Mouse (Mus musculus) embryonic facial prominence, embryonic 13.5 days (tissue): Measurements from ENCODE around the gene Trmt10a. TPM values are rescaled to one million over a fixed set of nuclear protein-coding genes. Genes with fewer than 3 reads are reported as not detected.
"Not testable (repeated sequence)": the region's sequence is repeated elsewhere in the genome, so short reads cannot be mapped to it uniquely, and the experiment has no call there.

Source experiments
- ATAC-seq: fragments of 200-750 bp; cut with Nextera tagmentation; 2 replicates; pipeline ENCODE4 v1.8.0; 2017; ENCODE audit warnings: low read depth; ENCODE audit not compliant: insufficient number of reproducible peaks, insufficient read depth, low FRiP score, low TSS enrichment
- H3K27ac ChIP-seq: fragments of 300-500 bp; sonication (generic); 2 replicates; pipeline ENCODE4 v1.5.1; 2015; ENCODE audit warnings: moderate library complexity, mild to moderate bottlenecking, inconsistent platforms
- H3K27me3 ChIP-seq: fragments of 300-500 bp; sonication (generic); 2 replicates; pipeline ENCODE4 v1.6.1; 2015; ENCODE audit warnings: mild to moderate bottlenecking, inconsistent platforms
- H3K36me3 ChIP-seq: fragments of 300-500 bp; sonication (generic); 2 replicates; pipeline ENCODE4 v1.6.1; 2015; ENCODE audit warnings: mild to moderate bottlenecking, inconsistent platforms
- H3K4me1 ChIP-seq: fragments of 300-500 bp; sonication (generic); 2 replicates; pipeline ENCODE4 v1.6.1; 2015; ENCODE audit warnings: inconsistent platforms
- H3K4me2 ChIP-seq: fragments of 300-500 bp; sonication (generic); 2 replicates; pipeline ENCODE4 v1.6.1; 2015; ENCODE audit warnings: moderate library complexity, mild to moderate bottlenecking, inconsistent platforms
- H3K4me3 ChIP-seq: fragments of 300-500 bp; sonication (generic); 2 replicates; pipeline ENCODE4 v1.5.1; 2015; ENCODE audit warnings: mild to moderate bottlenecking, inconsistent platforms
- H3K9ac ChIP-seq: fragments of 300-500 bp; sonication (generic); 2 replicates; pipeline ENCODE4 v1.6.1; 2015; ENCODE audit warnings: mild to moderate bottlenecking, inconsistent platforms
- H3K9me3 ChIP-seq: fragments of 300-500 bp; sonication (generic); 2 replicates; pipeline ENCODE4 v1.6.1; 2016; ENCODE audit warnings: inconsistent platforms
- WGBS: fragments of 180-500 bp; shearing (Covaris S2); methylation state at CpG from one replicate; pipeline ENCODE4 v1.1.7; 2015; ENCODE audit warnings: mixed read lengths; 5-methylcytosine and 5-hydroxymethylcytosine counted together
- polyA plus RNA-seq: library from polyadenylated mRNA; unstranded; fragments of >200 nt; fragmentation: Nextera tagmentation; extraction: Ambion mirVana; gene quantifications from 2 replicates; pipeline ENCODE4 v1.2.1, GENCODE M21; 2015

Gene Trmt10a
- polyA plus RNA-seq, 1 experiment from 2014 or later = 14.0 TPM

GRCm38 (mm10) chr3:138138146-138138545 is 5.1 kb upstream of the Trmt10a start:
- H3K9me3 ChIP-seq, H3K27ac ChIP-seq, H3K4me3 ChIP-seq, H3K36me3 ChIP-seq, H3K4me2 ChIP-seq, ATAC-seq, H3K4me1 ChIP-seq, H3K9ac ChIP-seq, H3K27me3 ChIP-seq: not testable (repeated sequence)
- 93% methylated on average over 13 of the region's 13 CpGs for WGBS

GRCm38 (mm10) chr3:138139663-138140062 is 3.6 kb upstream of the Trmt10a start:
- Histone ChIP-seq H3K36me3 (no peaks in the 10 kb centered on the region), H3K27ac (no peak overlapping the region), H3K27me3 (no peaks in the 10 kb centered on the region), H3K9me3 (no peaks in the 10 kb centered on the region), H3K9ac (no peak overlapping the region), H3K4me2 (no peak overlapping the region), H3K4me1 (peaks cover 4% of the 10 kb centered on the region; the same call in 1 of the 2 replicates), H3K4me3 (no peak overlapping the region)
- no peak for ATAC-seq
- 92% methylated on average over 6 of the region's 6 CpGs for WGBS

GRCm38 (mm10) chr3:138142052-138142732 is 1.1 kb upstream of the Trmt10a start:
- peak overlapping the region; percentile 70 for H3K4me2 ChIP-seq
- H3K27ac ChIP-seq = no peak overlapping the region; the same call in 1 of the 2 replicates
- WGBS = 26% methylated on average over 4 of the region's 4 CpGs
- H3K4me3 ChIP-seq = peak overlapping the region; percentile 63
- no peaks in the 10 kb centered on the region for H3K36me3 ChIP-seq
- no peak for ATAC-seq
- no peaks in the 10 kb centered on the region for H3K27me3 ChIP-seq
- H3K4me1 ChIP-seq = peaks cover 4% of the 10 kb centered on the region; the same call in 1 of the 2 replicates
- H3K9me3 ChIP-seq = no peaks in the 10 kb centered on the region
- H3K9ac ChIP-seq = 0 out of 2 replicates have a peak overlapping the region, but pooled peaks have one; percentile 51

- Histone ChIP-seq H3K27ac (peak overlapping the region; percentile 99), H3K4me1 (peaks cover 9% of the 10 kb centered on the region; the same call in 1 of the 2 replicates), H3K9me3 (no peaks in the 10 kb centered on the region), H3K4me3 (peak overlapping the region; percentile 63), H3K9ac (peak overlapping the region; percentile 85), H3K36me3 (no peaks in the 10 kb centered on the region), H3K27me3 (no peaks in the 10 kb centered on the region), H3K4me2 (peak overlapping the region; percentile 70)
- ATAC-seq = no peak
- 5% methylated on average over 12 of the region's 12 CpGs for WGBS
These were observed 424 bp upstream of the Trmt10a start for GRCm38 (mm10) chr3:138142733-138143314.

GRCm38 (mm10) chr3:138144060-138144641 is 903 bp downstream of the Trmt10a start:
- H3K27ac ChIP-seq = peak overlapping the region; percentile 99
- peak overlapping the region; percentile 63 for H3K4me3 ChIP-seq
- H3K9me3 ChIP-seq = no peaks in the 10 kb centered on the region
- no peaks in the 10 kb centered on the region for H3K27me3 ChIP-seq
- ATAC-seq = no peak
- peak overlapping the region; percentile 85 for H3K9ac ChIP-seq
- peaks cover 5% of the 10 kb centered on the region for H3K36me3 ChIP-seq
- peaks cover 9% of the 10 kb centered on the region; the same call in 1 of the 2 replicates for H3K4me1 ChIP-seq
- WGBS = under 1% methylated on average over 18 of the region's 18 CpGs
- peak overlapping the region; percentile 70 for H3K4me2 ChIP-seq

- Histone ChIP-seq H3K27me3 (no peaks in the 10 kb centered on the region), H3K4me1 (peaks cover 9% of the 10 kb centered on the region; the same call in 1 of the 2 replicates), H3K4me2 (peak within 1 kb of the TSS; percentile 70), H3K36me3 (peaks cover 9% of the 10 kb centered on the region), H3K9me3 (no peaks in the 10 kb centered on the region), H3K9ac (peak within 1 kb of the TSS; percentile 85), H3K4me3 (peak within 1 kb of the TSS; percentile 63), H3K27ac (peak within 1 kb of the TSS; percentile 99)
- WGBS = 4% methylated on average over 8 of the region's 8 CpGs
- no peak for ATAC-seq
These were observed 1.5 kb downstream of the Trmt10a start, which contains the start of gene Mttp for GRCm38 (mm10) chr3:138144642-138145171. Gene Mttp, minus strand, starts transcription at chr3:138144968.

- no peak overlapping the region for H3K9ac ChIP-seq
- WGBS = 89% methylated on average over 2 of the region's 2 CpGs
- no peak overlapping the region for H3K4me3 ChIP-seq
- no peaks in the 10 kb centered on the region for H3K27me3 ChIP-seq
- H3K27ac ChIP-seq = no peak overlapping the region
- H3K4me1 ChIP-seq = peaks cover 5% of the 10 kb centered on the region; the same call in 1 of the 2 replicates
- H3K4me2 ChIP-seq = no peak overlapping the region
- no peak for ATAC-seq
- no peaks in the 10 kb centered on the region for H3K9me3 ChIP-seq
- H3K36me3 ChIP-seq = peaks cover 26% of the 10 kb centered on the region
These were observed 5.6 kb downstream of the Trmt10a start for GRCm38 (mm10) chr3:138148811-138149210.

- WGBS = 88% methylated on average over 4 of the region's 4 CpGs
- H3K4me1 ChIP-seq = no peaks in the 10 kb centered on the region
- no peak for ATAC-seq
These were observed 11.8 kb downstream of the Trmt10a start for GRCm38 (mm10) chr3:138155062-138155461.

GRCm38 (mm10) chr3:138156651-138157050 is 13.4 kb downstream of the Trmt10a start:
- peak overlapping the region; percentile 55 for H3K27ac ChIP-seq

More at GRCm38 (mm10) chr3:138155062-138155461, 11.8 kb downstream of the Trmt10a start:
- Histone ChIP-seq H3K36me3 (peaks cover 13% of the 10 kb centered on the region), H3K9ac (no peak overlapping the region), H3K9me3 (no peaks in the 10 kb centered on the region), H3K27me3 (no peaks in the 10 kb centered on the region), H3K4me3 (no peak overlapping the region), H3K27ac (no peak overlapping the region), H3K4me2 (no peak overlapping the region)

GRCm38 (mm10) chr3:138161623-138162022 is 18.4 kb downstream of the Trmt10a start:
- no peak overlapping the region for H3K4me3 ChIP-seq
- no peaks in the 10 kb centered on the region for H3K4me1 ChIP-seq
- ATAC-seq = no peak
- no peak overlapping the region for H3K27ac ChIP-seq
- H3K9me3 ChIP-seq = no peaks in the 10 kb centered on the region
- no peak overlapping the region for H3K9ac ChIP-seq
- no peaks in the 10 kb centered on the region for H3K36me3 ChIP-seq
- 77% methylated on average over 10 of the region's 10 CpGs for WGBS
- H3K27me3 ChIP-seq = no peaks in the 10 kb centered on the region
- no peak overlapping the region for H3K4me2 ChIP-seq

More at GRCm38 (mm10) chr3:138156651-138157050, 13.4 kb downstream of the Trmt10a start:
- no peak overlapping the region for H3K4me2 ChIP-seq
- H3K36me3 ChIP-seq = peaks cover 12% of the 10 kb centered on the region
- no peaks in the 10 kb centered on the region for H3K9me3 ChIP-seq
- H3K27me3 ChIP-seq = no peaks in the 10 kb centered on the region
- no peak for ATAC-seq
- no peak overlapping the region for H3K4me3 ChIP-seq
- 51% methylated on average over 10 of the region's 10 CpGs for WGBS
- no peak overlapping the region for H3K9ac ChIP-seq
- H3K4me1 ChIP-seq = no peaks in the 10 kb centered on the region

GRCm38 (mm10) chr3:138162553-138163183 is 19.4 kb downstream of the Trmt10a start:
- 64% methylated on average over 4 of the region's 4 CpGs for WGBS
- Histone ChIP-seq H3K4me1 (no peaks in the 10 kb centered on the region), H3K9ac (no peak overlapping the region), H3K4me3 (no peak overlapping the region), H3K27ac (no peak overlapping the region), H3K9me3 (no peaks in the 10 kb centered on the region), H3K36me3 (no peaks in the 10 kb centered on the region), H3K27me3 (no peaks in the 10 kb centered on the region), H3K4me2 (no peak overlapping the region)
- no peak for ATAC-seq
